Mouse (Mus musculus): Measurements from ENCODE around the gene Hfe.

DNA sequence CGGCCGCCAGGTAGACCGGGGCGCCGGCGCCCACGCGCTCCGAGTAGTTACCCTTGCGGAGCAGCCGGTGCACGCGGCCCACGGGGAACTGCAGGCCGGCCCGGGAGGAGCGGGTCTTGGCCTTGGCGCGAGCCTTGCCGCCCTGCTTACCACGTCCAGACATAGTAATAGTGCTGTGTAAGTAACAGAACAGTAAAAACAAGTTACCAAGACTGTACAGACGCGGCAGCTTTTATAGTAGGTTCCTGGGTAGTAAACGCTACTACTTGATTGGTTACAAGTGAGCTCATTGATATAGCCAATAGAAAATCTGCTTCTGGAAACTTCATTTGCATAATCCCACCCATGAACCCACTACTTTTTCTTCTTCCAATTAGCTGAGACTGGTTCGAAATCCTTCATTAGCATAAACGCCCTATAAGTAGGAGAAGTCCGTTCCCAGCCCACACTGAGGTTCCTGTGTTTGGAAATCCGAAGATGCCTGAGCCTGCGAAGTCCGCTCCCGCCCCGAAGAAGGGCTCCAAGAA, 26.8 kb downstream of the Hfe start, which contains the start of the genes Hist1h2ac and Hist1h2bc:
- no peak for TF ChIP-seq CTCF (IDR thresholded peaks at IDR 0.05; ENCODE audit: extremely low read depth, insufficient read depth, low read length)
- TF ChIP-seq POLR2A (IDR thresholded peaks at IDR 0.05; ENCODE audit: extremely low read depth, insufficient read depth, low read length), result peak; percentile 33; the same call in 1 of the 2 replicates
